Mouse (Mus musculus) forebrain, embryonic 12.5 days (tissue): Measurements from ENCODE around the gene Etv6. TPM values are rescaled to one million over a fixed set of nuclear protein-coding genes. Genes with fewer than 3 reads are reported as not detected.

Source experiments
- ATAC-seq: fragments of 200-750 bp; cut with Nextera tagmentation; 2 replicates; pipeline ENCODE4 v1.8.0; 2017; ENCODE audit warnings: moderate TSS enrichment; ENCODE audit not compliant: low FRiP score
- H3K27ac ChIP-seq: fragments of 300-500 bp; sonication (generic); 2 replicates; pipeline ENCODE4 v1.5.1; 2016; ENCODE audit warnings: mild to moderate bottlenecking
- H3K27me3 ChIP-seq: fragments of 300-500 bp; sonication (generic); 2 replicates; pipeline ENCODE4 v1.6.1; 2016; ENCODE audit warnings: mild to moderate bottlenecking
- H3K36me3 ChIP-seq: fragments of 300-500 bp; sonication (generic); replicated peaks from 2 replicates; pipeline ENCODE4 v1.6.1; 2016; ENCODE audit warnings: mild to moderate bottlenecking
- H3K4me1 ChIP-seq: fragments of 300-500 bp; sonication (generic); 2 replicates; pipeline ENCODE4 v1.6.1; 2016
- H3K4me2 ChIP-seq: fragments of 300-500 bp; sonication (generic); 2 replicates; pipeline ENCODE4 v1.6.1; 2016; ENCODE audit warnings: mild to moderate bottlenecking, moderate library complexity
- H3K4me3 ChIP-seq: fragments of 300-500 bp; sonication (generic); replicated peaks from 2 replicates; pipeline ENCODE4 v1.5.1; 2016; ENCODE audit warnings: mild to moderate bottlenecking
- H3K9ac ChIP-seq: fragments of 300-500 bp; sonication (generic); 2 replicates; pipeline ENCODE4 v1.6.1; 2016; ENCODE audit warnings: mild to moderate bottlenecking
- H3K9me3 ChIP-seq: fragments of 300-500 bp; sonication (generic); 2 replicates; pipeline ENCODE4 v1.6.1; 2016
- WGBS: fragments of 180-500 bp; shearing (Covaris S2); methylation state at CpG from one replicate; pipeline ENCODE4 v1.1.7; 2016; 5-methylcytosine and 5-hydroxymethylcytosine counted together
- polyA plus RNA-seq: library from polyadenylated mRNA; unstranded; fragments of >200 nt; fragmentation: Nextera tagmentation; extraction: Ambion mirVana; gene quantifications from 2 replicates; pipeline ENCODE4 v1.2.1, GENCODE M21; 2016

The Etv6 gene
- polyA plus RNA-seq, 1 experiment from 2014 or later, result 15.0 TPM

DNA sequence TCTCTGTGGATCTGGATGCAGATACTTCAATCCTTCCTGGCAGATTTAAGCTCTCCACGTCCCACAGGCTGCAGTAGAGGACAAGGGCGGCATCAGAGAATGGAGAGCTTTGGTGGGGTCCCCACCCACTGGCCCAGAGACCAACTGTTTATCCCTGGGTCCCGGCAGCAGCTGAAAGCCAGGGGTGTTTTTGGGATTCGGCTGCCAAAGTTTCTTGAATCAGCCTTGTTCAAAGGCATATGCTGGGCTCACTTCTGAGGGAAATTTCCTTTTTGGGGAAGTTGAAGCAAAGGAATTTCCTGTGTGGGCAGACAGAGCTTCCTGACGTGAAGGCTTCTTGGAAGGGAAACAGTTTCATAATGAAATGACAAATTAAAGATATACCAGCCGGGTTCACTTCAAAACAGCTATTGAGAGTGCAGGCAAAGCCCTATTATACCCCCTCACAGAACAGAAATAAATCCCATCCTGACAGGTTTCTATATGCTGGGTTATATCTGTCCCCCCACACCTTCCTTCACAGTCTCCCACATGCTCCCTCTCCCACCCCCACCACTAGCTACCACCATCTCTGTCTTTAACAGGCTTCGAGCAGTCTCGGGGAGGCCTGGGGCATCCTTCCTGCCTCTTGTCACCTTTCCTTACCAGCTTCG lies 116.5 kb downstream of the Etv6 start:
- Histone ChIP-seq H3K9ac (no peak overlapping the region), H3K27ac (no peak overlapping the region), H3K27me3 (no peaks in the 10 kb centered on the region), H3K4me1 (peaks cover 61% of the 10 kb centered on the region), H3K36me3 (no peaks in the 10 kb centered on the region), H3K9me3 (no peaks in the 10 kb centered on the region), H3K4me3 (no peak overlapping the region), H3K4me2 (no peak overlapping the region)
- WGBS, result 71% methylated on average over 9 of the region's 9 CpGs
- no peak for ATAC-seq

DNA sequence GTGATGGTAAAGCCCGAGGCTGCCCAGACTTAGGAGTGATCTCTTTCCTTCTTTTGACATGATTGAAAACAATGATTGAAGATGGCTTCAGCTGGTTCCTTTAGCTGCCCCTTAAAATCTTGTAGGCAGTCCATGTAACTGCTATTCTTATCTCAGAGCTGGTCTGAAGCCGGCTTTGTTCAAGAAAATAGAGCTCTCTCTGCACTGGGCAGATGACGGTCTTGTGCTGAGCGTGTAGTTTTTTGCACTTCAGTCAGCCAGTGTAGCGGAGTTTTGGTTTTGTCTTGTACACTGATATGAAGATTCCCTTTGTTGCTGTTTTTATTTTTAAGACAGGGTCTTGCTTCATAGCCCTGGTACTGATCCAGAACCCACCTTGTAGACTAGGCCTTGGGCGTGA lies 117.0 kb downstream of the Etv6 start:
- Histone ChIP-seq H3K4me2 (no peak overlapping the region), H3K27me3 (no peaks in the 10 kb centered on the region), H3K4me1 (peaks cover 62% of the 10 kb centered on the region), H3K9me3 (no peaks in the 10 kb centered on the region), H3K4me3 (no peak overlapping the region), H3K9ac (no peak overlapping the region), H3K27ac (no peak overlapping the region), H3K36me3 (no peaks in the 10 kb centered on the region)
- ATAC-seq, result no peak
- WGBS, result 81% methylated on average over 6 of the region's 6 CpGs

DNA sequence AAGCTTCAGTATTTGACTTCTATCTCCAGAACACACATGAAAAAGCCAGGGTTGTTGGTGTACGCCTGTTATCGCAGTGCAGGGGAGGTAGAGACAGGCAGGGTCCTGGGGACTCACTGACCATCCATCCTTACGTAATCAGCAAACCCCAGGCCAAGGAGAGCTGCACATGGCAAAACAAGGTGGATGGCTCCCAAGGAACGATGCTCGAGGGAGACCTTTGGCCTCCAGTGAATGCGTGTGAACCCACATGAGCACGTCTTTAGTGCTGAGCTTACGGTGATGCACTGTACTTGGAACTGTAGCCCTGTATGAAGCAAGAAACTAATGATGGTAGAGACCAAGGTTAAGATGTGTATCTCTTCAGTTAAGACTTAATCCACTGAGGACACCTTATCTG lies 119.2 kb downstream of the Etv6 start:
- 91% methylated on average over 8 of the region's 8 CpGs for WGBS
- no peak for ATAC-seq
- Histone ChIP-seq H3K27ac (no peak overlapping the region), H3K4me2 (no peak overlapping the region), H3K9ac (no peak overlapping the region), H3K9me3 (no peaks in the 10 kb centered on the region), H3K36me3 (no peaks in the 10 kb centered on the region), H3K4me1 (peaks cover 51% of the 10 kb centered on the region), H3K4me3 (no peak overlapping the region), H3K27me3 (no peaks in the 10 kb centered on the region)

DNA sequence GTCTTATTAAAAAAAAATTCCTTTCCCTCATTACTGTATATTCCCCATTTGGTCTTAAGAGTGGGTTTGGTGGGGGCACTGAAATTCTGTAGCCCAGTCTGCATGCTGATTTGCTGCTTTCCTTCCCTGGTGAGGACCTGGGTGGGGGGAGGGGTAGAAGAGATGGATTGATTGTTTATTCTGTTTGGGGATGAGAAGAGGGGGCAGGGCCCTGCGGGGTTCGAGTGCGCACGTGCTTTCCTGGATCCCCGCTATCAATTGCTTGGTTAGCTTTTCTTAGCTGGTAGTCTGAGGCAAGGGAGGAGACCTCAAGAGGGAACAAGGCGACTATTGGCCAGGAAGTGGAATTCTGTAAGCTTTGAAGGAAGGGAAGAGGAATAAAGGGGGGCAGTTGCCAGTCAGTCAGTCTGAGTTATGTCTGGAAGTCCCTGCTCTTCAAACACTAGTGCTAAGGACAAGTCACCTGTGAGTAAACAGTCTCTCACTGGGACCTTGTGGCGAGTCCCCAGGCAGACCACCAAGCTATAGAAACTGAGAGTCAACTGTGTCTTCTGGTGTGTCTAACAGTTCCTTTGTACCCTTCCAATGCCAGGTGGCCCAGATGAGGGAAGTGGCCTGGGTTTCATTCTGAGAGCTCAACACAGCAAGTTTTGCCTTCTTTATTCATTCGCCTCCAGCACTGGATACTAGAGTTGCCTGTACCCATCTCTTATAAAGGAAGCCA lies 120.6 kb downstream of the Etv6 start:
- no peak overlapping the region for H3K4me2 ChIP-seq
- no peak overlapping the region for H3K9ac ChIP-seq
- WGBS, result 33% methylated on average over 8 of the region's 8 CpGs
- H3K4me3 ChIP-seq, result no peak overlapping the region
- peaks cover 51% of the 10 kb centered on the region for H3K4me1 ChIP-seq
- ATAC-seq, result peak; percentile 52
- no peaks in the 10 kb centered on the region for H3K9me3 ChIP-seq
- 0 out of 2 replicates have a peak overlapping the region, but pooled peaks have one; percentile 5 for H3K27ac ChIP-seq
- no peaks in the 10 kb centered on the region for H3K27me3 ChIP-seq
- H3K36me3 ChIP-seq, result no peaks in the 10 kb centered on the region

DNA sequence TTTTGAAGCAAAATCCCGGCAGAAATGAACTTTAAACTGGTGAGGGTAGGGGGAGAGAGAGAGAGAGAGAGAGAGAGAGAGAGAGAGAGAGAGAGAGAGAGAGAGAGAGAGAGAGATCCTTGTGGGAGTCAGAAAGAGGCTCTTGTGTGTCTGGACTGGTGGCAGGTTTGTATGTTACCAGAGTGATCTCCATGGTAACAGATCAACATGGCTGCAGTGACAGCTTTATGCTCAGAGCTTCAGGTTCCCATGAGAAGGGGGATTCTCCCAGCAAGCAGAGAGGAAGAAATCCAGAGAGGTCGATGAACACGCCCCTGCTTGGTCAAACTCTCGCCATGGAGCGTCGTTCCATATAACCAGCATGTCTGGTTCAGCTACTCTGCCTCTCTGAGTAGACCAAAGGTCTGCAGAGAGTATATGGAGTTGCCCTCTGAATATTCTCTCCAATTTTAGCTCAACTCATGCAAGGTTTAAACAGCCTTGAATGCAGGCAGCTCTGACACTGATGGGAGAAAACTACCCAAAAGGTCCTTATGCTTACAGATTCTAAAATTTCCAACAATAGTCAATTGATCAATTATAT lies 122.1 kb downstream of the Etv6 start:
- peak; percentile 50 for ATAC-seq
- no peaks in the 10 kb centered on the region for H3K9me3 ChIP-seq
- no peaks in the 10 kb centered on the region for H3K27me3 ChIP-seq
- peaks cover 38% of the 10 kb centered on the region for H3K4me1 ChIP-seq
- H3K36me3 ChIP-seq, result 0 out of 2 replicates have a peak, but pooled peaks cover 4% of the 10 kb centered on the region
- H3K4me2 ChIP-seq, result no peak overlapping the region
- no peak overlapping the region for H3K4me3 ChIP-seq
- 68% methylated on average over 6 of the region's 6 CpGs for WGBS
- no peak overlapping the region for H3K27ac ChIP-seq
- no peak overlapping the region for H3K9ac ChIP-seq

DNA sequence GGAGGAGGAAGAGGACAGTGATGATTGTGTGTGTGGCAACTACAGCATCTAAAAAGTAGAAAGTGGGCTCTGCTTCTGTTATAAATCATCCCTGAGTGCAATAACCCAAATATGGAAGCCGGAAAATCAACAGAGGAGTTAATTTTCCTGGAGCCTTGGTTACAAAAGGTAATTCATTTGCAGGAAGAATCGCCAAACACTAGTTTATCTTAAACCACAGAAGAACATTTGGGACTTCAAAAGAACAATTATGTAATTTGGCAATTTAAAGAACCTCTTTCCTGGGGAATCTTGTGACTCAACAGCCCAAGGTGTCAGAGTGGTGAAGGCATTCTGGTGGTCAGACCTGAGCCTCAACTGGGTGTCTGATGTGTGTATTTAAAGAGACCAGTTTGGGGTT lies 122.7 kb downstream of the Etv6 start:
- no peak overlapping the region for H3K4me2 ChIP-seq
- H3K9ac ChIP-seq, result no peak overlapping the region
- no peaks in the 10 kb centered on the region for H3K27me3 ChIP-seq
- ATAC-seq, result no peak
- H3K4me1 ChIP-seq, result peaks cover 35% of the 10 kb centered on the region
- H3K4me3 ChIP-seq, result no peak overlapping the region
- 0 out of 2 replicates have a peak, but pooled peaks cover 4% of the 10 kb centered on the region for H3K36me3 ChIP-seq
- H3K9me3 ChIP-seq, result no peaks in the 10 kb centered on the region
- 92% methylated on average over 2 of the region's 2 CpGs for WGBS
- no peak overlapping the region for H3K27ac ChIP-seq

DNA sequence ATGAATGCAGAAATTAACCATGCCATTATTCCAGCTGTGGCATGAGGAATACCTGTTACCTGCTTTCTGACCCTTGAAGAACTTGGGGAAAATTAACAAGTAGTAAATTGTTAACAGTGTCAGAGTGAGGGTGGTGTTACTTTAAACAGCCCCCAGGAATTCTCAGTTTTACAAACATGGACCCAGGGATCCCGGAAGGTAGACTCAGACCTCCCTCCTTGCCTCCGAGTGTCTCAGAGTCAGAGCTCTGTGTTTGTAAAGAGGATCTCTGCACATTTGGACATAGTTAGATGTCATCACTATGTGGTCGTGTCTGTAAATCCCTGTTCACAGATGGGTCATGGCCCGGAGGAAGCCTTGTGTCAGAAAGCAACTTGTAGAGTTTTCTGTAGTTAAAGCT lies 124.2 kb downstream of the Etv6 start:
- Histone ChIP-seq H3K4me2 (no peak overlapping the region), H3K4me1 (peaks cover 33% of the 10 kb centered on the region), H3K9ac (no peak overlapping the region), H3K36me3 (0 out of 2 replicates have a peak, but pooled peaks cover 4% of the 10 kb centered on the region), H3K4me3 (no peak overlapping the region), H3K27ac (no peak overlapping the region), H3K9me3 (no peaks in the 10 kb centered on the region), H3K27me3 (no peaks in the 10 kb centered on the region)
- WGBS, result 91% methylated on average over 4 of the region's 4 CpGs
- no peak for ATAC-seq

DNA sequence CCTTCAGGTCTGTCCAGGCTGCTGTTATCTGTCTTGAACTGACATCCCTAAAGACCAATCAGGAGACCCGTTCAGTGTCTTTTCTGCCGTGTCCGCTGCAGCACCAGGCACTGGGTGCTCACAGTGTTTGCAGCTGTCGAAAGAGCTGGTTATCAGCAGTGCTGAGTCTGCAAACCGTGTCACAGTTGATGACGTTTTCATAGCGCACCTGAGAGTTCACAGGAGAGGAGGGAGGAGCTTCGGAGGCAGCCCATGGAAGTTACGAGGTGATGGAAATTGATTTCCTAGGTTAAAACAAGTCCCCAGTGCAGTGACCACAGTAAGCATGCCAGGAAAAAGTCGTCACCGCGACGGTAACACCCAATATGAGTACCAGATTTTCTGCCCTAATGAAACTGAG lies 125.5 kb downstream of the Etv6 start:
- Histone ChIP-seq H3K9ac (no peak overlapping the region), H3K4me1 (peaks cover 21% of the 10 kb centered on the region), H3K36me3 (0 out of 2 replicates have a peak, but pooled peaks cover 4% of the 10 kb centered on the region), H3K4me3 (no peak overlapping the region), H3K27me3 (no peaks in the 10 kb centered on the region), H3K9me3 (no peaks in the 10 kb centered on the region), H3K4me2 (no peak overlapping the region), H3K27ac (no peak overlapping the region)
- WGBS, result 90% methylated on average over 13 of the region's 13 CpGs
- no peak for ATAC-seq

DNA sequence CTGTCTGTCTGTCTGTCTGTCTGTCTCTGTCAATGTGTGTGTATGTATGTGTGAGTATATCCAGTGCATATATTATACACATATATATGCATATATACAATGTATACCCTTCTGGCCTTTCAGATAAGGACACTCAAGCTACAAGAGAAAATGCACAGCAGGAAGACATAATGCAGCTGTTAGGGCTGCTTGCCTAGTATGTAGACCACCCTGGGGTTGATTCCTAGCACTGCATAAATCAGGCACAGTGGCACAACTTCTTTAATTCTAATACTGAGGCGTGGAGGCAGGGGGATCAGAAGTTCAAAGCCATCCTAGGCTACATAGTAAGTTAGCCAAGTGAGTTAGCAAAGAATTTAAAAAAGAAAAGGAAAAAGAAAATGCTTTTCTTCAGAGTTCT lies 127.8 kb downstream of the Etv6 start:
- H3K27me3 ChIP-seq, result no peaks in the 10 kb centered on the region
- ATAC-seq, result no peak
- H3K4me1 ChIP-seq, result no peaks in the 10 kb centered on the region; the same call in 1 of the 2 replicates
- no peak overlapping the region for H3K27ac ChIP-seq
- no peak overlapping the region for H3K4me3 ChIP-seq
- no peak overlapping the region for H3K9ac ChIP-seq
- H3K4me2 ChIP-seq, result no peak overlapping the region
- H3K36me3 ChIP-seq, result 0 out of 2 replicates have a peak, but pooled peaks cover 4% of the 10 kb centered on the region
- WGBS, result 90% methylated on average over 1 of the region's 1 CpGs
- H3K9me3 ChIP-seq, result no peaks in the 10 kb centered on the region

DNA sequence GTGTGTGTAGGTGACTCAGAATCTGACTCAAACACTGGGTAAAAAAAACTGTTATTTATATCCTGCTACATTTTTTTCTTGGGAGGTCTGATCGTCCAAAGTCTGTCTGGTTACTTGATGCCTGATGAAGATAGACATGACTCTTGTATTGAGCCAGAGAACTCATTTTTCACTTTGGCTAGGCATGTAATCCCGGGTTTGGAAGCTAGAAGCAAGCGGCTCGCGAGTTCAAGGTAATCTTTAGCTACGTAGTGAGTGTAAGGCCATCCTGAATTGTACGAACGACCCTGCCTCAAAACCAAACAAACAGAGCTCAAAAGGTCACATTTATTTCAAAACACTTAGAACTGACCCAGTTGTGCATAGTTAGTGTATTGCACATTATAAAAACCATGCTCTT lies 128.9 kb downstream of the Etv6 start:
- H3K27ac ChIP-seq, result no peak overlapping the region
- 84% methylated on average over 8 of the region's 8 CpGs for WGBS

DNA sequence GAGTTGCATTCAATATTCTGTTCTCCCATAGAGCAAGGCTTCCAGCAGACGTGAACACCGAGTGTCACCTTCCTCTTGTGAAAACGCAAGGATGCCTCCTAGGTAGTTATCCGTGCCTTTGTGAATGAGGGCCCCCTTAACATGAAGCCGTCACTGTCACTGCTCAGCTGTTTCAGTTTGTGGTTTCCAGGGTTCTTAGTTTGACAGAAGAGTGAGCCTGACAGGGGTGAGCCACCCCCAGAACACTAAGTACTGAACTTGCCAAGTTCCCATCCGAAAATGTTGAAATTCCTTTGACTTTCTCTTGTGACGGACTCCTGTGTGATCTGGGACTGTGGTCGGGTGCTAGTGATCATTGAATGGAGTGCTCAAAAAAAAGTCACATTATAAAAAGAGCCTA lies 129.5 kb downstream of the Etv6 start:
- no peaks in the 10 kb centered on the region for H3K9me3 ChIP-seq
- H3K4me1 ChIP-seq, result no peaks in the 10 kb centered on the region; the same call in 1 of the 2 replicates
- H3K27me3 ChIP-seq, result no peaks in the 10 kb centered on the region
- no peak overlapping the region for H3K4me3 ChIP-seq
- no peak overlapping the region for H3K4me2 ChIP-seq
- H3K36me3 ChIP-seq, result 0 out of 2 replicates have a peak, but pooled peaks cover 4% of the 10 kb centered on the region
- H3K27ac ChIP-seq, result no peak overlapping the region
- no peak overlapping the region for H3K9ac ChIP-seq
- WGBS, result 80% methylated on average over 8 of the region's 8 CpGs
- ATAC-seq, result no peak

More for the DNA sequence above, 128.9 kb downstream of the Etv6 start:
- ATAC-seq, result no peak
- H3K4me2 ChIP-seq, result no peak overlapping the region
- 0 out of 2 replicates have a peak, but pooled peaks cover 4% of the 10 kb centered on the region for H3K36me3 ChIP-seq
- no peak overlapping the region for H3K4me3 ChIP-seq
- H3K9ac ChIP-seq, result no peak overlapping the region
- no peaks in the 10 kb centered on the region for H3K27me3 ChIP-seq
- no peaks in the 10 kb centered on the region for H3K9me3 ChIP-seq
- H3K4me1 ChIP-seq, result no peaks in the 10 kb centered on the region; the same call in 1 of the 2 replicates

DNA sequence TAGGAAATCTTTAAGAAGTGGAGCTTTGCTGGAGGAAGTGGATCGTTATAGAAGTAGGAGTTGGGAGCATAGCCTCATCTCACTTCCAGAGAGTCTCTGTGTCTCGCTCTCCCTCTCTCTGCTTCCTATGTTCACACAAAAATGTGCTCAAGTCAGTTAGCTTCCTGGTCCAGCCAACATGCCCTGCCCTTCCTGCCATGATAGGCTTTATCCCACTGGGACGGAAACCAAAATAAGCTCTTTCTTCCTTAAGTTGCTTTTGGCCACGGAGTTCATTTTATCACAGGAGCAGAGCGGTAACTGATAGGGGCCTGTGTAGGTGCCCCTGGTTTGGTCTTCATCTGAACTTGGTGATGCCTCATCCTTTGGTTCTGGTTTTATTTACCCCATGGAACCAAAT lies 132.5 kb downstream of the Etv6 start:
- Histone ChIP-seq H3K36me3 (no peaks in the 10 kb centered on the region), H3K9me3 (no peaks in the 10 kb centered on the region), H3K4me3 (no peak overlapping the region), H3K4me2 (no peak overlapping the region), H3K9ac (no peak overlapping the region), H3K27ac (no peak overlapping the region), H3K27me3 (no peaks in the 10 kb centered on the region), H3K4me1 (peaks cover 9% of the 10 kb centered on the region; the same call in 1 of the 2 replicates)
- ATAC-seq, result no peak
- 82% methylated on average over 5 of the region's 5 CpGs for WGBS
